8 mouse cellular contexts compared by ENCODE assay signal in genomic region chr4:132309849-132310472, GRCm38 (mm10). TPM values are rescaled to one million over a fixed set of nuclear protein-coding genes. Genes with fewer than 3 reads are reported as not detected.
DNase-seq lines count a peak whose midpoint lies in the region; ATAC-seq and TF ChIP-seq lines count a peak whose summit lies in the region.

No protein-coding gene starts in this region.

- TF ChIP-seq CTCF in Patski (IDR thresholded peaks at IDR 0.05): peak; percentile 70

- peaks cover 40% of the 10 kb centered on the region for H3K36me3 ChIP-seq in embryonic facial prominence, embryonic 12.5 days

- peak overlapping the region; percentile 87 for H3K4me2 ChIP-seq in embryonic facial prominence, embryonic 12.5 days (replicated peaks)

- peak overlapping the region; percentile 91 for H3K9ac ChIP-seq in embryonic facial prominence, embryonic 12.5 days

- H3K27me3 ChIP-seq in Patski: no peaks in the 10 kb centered on the region
- H3K27me3 ChIP-seq in embryonic facial prominence, embryonic 12.5 days: no peaks in the 10 kb centered on the region

- H3K27ac ChIP-seq in embryonic facial prominence, embryonic 12.5 days: peak overlapping the region; percentile 92

- peak; percentile 49 for ATAC-seq in CD4-positive, CD25-positive, alpha-beta regulatory T cell, adult 4 months
- ATAC-seq in Patski: no peak
- no peak for ATAC-seq in embryonic facial prominence, embryonic 12.5 days (ENCODE audit: insufficient number of reproducible peaks, insufficient read depth, low FRiP score, low TSS enrichment)

- CTCF ChIA-PET in Patski (lab: Charles Lee): interaction anchor here (0.6 to 2.7 kb wide), 15 partner anchors 8 to 205 kb away, joined by 3 to 15 read pairs (median 4); partner anchors contain the start of gene Trnau1ap

- WGBS in embryonic facial prominence, embryonic 12.5 days: 32% methylated on average over 10 of the region's 10 CpGs

- H3K9me3 ChIP-seq in embryonic facial prominence, embryonic 12.5 days: no peaks in the 10 kb centered on the region

- DNase-seq in Patski (ENCODE audit: low read depth, low spot score): no peak
- DNase-seq in heart, postnatal 10 days: peak; percentile 48 to 62
- peak; percentile 39 to 58 for DNase-seq in kidney, postnatal 4 days
- DNase-seq in lung, postnatal 14 days: peak; percentile 67
- peak; percentile 63 for DNase-seq in retina, postnatal 1 day
- no peak for DNase-seq in ovary, postnatal 36 days (ENCODE audit: low spot score)

- H3K4me3 ChIP-seq in embryonic facial prominence, embryonic 12.5 days: peak overlapping the region; percentile 80

- H3K4me1 ChIP-seq in embryonic facial prominence, embryonic 12.5 days: peaks cover 11% of the 10 kb centered on the region

- intact Hi-C loops in heart, postnatal 10 days (cut with DNase I): loop anchor here (2.0 kb wide), 2 partner anchors 19 to 35 kb away; partner anchors contain the start of genes Taf12 and Trnau1ap

- in situ Hi-C loops in Patski (cut with MboI; ENCODE audit: low pct_unique_long_range_greater_than_20kb): no loop called here

- POLR2A ChIA-PET in Patski (lab: Charles Lee): interaction anchor here (0.7 to 1.3 kb wide), 5 partner anchors 11 to 200 kb away, joined by 3 to 4 read pairs (median 3); partner anchors contain the start of genes Sesn2 and Taf12

RNA-seq across cellular contexts. Expression of gene Rab42, which starts 6.8 kb away (rescaled TPM):
- 1 to 10 TPM in 1 of 2 experiments, not detected in 1; 1.0 TPM for polyA plus RNA-seq in CD4-positive, CD25-positive, alpha-beta regulatory T cell, adult 4 months (2017; shearing (Covaris generic))
- polyA plus RNA-seq in Patski (2021): not detected
- polyA plus RNA-seq in embryonic facial prominence, embryonic 12.5 days (2016; fragmentation: Nextera tagmentation; extraction: Ambion mirVana): 1.4 and 1.8 TPM in 2 replicates
- total RNA-seq in heart, postnatal 10 days (2021): 1 to 10 TPM; 1.1 TPM

RNA-seq across cellular contexts. Expression of gene Trnau1ap, which starts 19.4 kb away (rescaled TPM):
- 10 to 100 TPM; 40.7 to 48.9 TPM for polyA plus RNA-seq in CD4-positive, CD25-positive, alpha-beta regulatory T cell, adult 4 months (2017; shearing (Covaris generic))
- 28.9 TPM for polyA plus RNA-seq in Patski (2021)
- polyA plus RNA-seq in embryonic facial prominence, embryonic 12.5 days (2016; fragmentation: Nextera tagmentation; extraction: Ambion mirVana): 80.1 and 80.5 TPM in 2 replicates
- total RNA-seq in heart, postnatal 10 days (2021): 10 to 100 TPM; 28.3 to 29.5 TPM

RNA-seq across cellular contexts. Expression of gene Taf12, which starts 35.8 kb away (rescaled TPM):
- polyA plus RNA-seq in CD4-positive, CD25-positive, alpha-beta regulatory T cell, adult 4 months (2017; shearing (Covaris generic)): 10 to 100 TPM; 84.4 to 91.9 TPM
- polyA plus RNA-seq in Patski (2021): 19.1 TPM
- 51.7 and 54.3 TPM in 2 replicates for polyA plus RNA-seq in embryonic facial prominence, embryonic 12.5 days (2016; fragmentation: Nextera tagmentation; extraction: Ambion mirVana)
- 10 to 100 TPM; 21.8 to 28.0 TPM for total RNA-seq in heart, postnatal 10 days (2021)

RNA-seq across cellular contexts. Expression of gene Rcc1, which starts 43.4 kb away (rescaled TPM):
- polyA plus RNA-seq in CD4-positive, CD25-positive, alpha-beta regulatory T cell, adult 4 months (2017; shearing (Covaris generic)): 10 to 100 TPM; 11.7 to 23.9 TPM
- polyA plus RNA-seq in Patski (2021): 31.4 TPM
- 86.3 and 88.2 TPM in 2 replicates for polyA plus RNA-seq in embryonic facial prominence, embryonic 12.5 days (2016; fragmentation: Nextera tagmentation; extraction: Ambion mirVana)
- 10 to 100 TPM; 13.9 to 17.0 TPM for total RNA-seq in heart, postnatal 10 days (2021)

RNA-seq across cellular contexts. Expression of gene Gmeb1, which starts 48.6 kb away (rescaled TPM):
- polyA plus RNA-seq in CD4-positive, CD25-positive, alpha-beta regulatory T cell, adult 4 months (2017; shearing (Covaris generic)): 10 to 100 TPM; 16.7 to 17.7 TPM
- polyA plus RNA-seq in Patski (2021): 14.0 TPM
- polyA plus RNA-seq in embryonic facial prominence, embryonic 12.5 days (2016; fragmentation: Nextera tagmentation; extraction: Ambion mirVana): 43.0 and 43.3 TPM in 2 replicates
- 10 to 100 TPM; 14.5 TPM for total RNA-seq in heart, postnatal 10 days (2021)

Comparison
In these comparisons a context has a peak if more than half of its experiments do, and no peak if none do; other contexts are left out.
1. DNase-seq: peak in heart, postnatal 10 days (2 of 2), kidney, postnatal 4 days (2 of 2), lung, postnatal 14 days (single experiment) and retina, postnatal 1 day (single experiment); none in Patski (single experiment) and ovary, postnatal 36 days (single experiment).